Mouse (Mus musculus): ENCODE measurements at regions not wholly inside any gene's neighbourhood (a gene's known extent, or its start where the extent isn't known, plus 50 kb on each side); places are given as distances from the start of the nearest gene placed in this dataset.

DNA sequence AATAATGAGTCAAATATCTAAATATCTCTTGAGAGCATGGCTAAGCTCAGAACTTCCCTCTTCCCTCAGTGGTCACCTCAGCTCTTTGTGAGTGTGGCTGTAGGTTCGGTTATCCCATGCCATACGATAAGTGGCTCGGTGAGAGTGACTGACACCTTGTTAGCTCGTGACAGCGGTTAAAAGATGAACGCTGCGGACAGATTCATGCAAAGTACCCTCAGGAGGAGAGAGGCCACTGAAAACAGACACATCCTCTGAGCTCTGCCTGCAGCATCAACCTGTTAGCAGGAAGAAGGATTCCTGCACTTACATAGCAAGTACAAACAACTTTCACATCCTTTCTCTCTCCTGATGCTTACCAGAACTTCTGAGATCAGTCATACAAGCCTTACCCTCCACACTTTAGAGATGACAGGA is 163.2 kb upstream of the Bcl6 start:
- DNase-seq (ENCODE audit: low read depth, low spot score) = no peak

DNA sequence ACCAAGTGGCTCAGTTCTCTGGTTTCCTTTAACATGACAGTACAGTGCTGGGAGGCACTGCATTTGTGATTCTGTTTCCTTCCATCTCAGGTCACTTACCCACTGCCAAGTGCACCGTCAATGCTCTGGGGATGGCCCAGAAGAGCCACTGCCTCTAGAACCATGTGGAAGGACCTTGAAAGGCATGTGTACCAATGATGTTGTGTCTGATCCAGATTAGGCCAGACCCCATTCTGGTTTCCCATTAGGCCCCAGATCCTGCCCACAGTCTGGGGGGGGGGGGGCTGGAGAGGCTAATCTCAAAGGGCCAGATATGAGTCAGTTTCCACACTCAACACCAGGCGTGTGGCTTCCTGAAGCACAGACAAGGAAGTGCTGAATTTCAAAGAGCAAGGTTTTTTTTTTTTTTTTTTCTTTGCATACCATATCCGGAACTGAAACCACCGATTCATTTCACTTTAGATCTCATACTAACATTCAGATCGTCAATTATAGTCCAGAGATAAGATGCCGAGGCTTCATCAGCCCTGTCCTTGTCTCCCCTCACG is 162.6 kb upstream of the Bcl6 start:
- DNase-seq (ENCODE audit: low read depth, low spot score) = no peak

DNA sequence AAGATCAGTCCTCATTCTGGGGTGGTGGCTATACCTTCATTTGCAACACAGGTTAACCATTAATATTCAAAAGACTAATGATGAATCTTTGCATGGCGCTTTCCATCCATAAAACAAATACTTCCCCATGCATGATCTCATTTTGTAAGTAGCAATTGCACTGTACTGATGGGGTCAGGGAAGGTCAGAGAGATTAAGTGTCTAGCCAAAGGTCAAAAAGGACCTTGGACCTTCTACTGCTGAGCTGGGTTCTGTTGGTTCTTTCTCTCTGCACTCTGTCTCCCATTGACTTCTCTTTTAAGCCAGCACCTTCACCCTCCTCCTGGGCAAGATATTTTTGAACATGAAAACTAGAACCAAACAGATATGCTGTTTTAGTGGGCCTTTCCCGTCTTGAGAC is 161.9 kb upstream of the Bcl6 start:
- no peak for DNase-seq (ENCODE audit: low read depth, low spot score)

DNA sequence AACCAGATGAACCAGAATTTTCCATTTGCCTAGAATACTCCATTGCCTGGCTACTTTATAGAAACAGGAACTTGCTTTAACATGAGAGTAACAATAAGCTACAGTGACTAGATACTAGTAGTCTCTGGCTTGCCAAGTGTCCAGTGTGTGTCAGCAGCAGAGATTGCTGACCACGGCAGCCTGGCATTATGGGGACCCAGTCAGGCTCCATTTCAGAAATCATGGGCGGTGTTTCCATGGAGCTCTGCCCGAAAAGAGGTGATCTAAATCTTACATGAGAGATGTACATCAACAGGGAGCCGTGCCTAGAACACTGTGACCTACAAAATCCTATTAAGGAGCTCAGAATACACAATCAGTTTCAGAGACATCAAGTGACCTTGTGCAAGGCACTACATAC is 160.8 kb upstream of the Bcl6 start:
- DNase-seq (ENCODE audit: low read depth, low spot score) = no peak

DNA sequence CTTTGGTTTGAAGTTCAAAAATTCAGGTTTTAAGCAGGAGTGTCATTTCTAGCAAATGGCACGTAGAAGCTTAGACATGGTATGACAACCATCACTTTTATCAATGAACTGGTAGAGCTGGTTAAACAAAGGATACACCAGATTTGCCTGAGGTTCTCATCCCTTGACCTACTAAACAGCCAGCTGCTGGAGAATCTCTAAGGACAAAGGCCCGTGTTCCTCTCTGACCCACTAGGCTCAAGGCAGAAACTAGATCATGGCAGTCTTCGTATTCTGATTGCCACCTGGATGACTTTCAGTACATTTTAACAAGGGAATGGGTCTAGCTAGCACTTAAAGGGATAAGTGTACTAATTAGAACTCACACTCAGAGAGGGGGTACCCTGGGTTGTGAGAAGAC is 155.2 kb upstream of the Bcl6 start:
- no peak for DNase-seq (ENCODE audit: low read depth, low spot score)

DNA sequence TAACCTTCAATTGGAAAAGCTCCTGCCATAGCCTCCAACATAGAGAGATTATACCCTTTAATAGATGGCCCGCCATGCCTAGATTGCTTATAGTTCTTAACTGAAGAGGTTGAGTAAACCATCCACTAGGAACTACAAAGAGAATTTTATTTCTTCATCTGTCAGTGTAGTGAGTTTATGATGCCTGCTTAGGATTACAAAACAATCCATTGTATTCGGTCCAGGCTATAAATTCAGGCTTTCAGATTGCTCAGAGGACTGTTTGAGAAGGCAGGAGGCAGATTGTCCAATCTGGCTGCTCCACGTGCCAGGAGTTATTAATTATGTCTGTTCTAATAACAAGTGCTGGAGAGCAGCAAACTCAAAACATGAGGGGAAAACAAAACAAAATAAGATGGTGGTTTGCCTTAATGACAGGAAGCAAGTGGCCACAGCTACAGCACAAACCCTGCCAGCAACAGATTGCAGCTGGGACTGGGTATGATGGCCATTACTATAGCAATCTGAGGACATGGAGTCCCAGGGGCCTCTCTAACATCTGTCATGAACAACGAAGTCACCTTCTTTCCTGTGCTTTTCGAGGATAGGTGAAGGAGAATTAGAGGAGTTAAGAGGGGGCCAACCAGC is 154.4 kb upstream of the Bcl6 start:
- DNase-seq (ENCODE audit: low read depth, low spot score) = no peak

DNA sequence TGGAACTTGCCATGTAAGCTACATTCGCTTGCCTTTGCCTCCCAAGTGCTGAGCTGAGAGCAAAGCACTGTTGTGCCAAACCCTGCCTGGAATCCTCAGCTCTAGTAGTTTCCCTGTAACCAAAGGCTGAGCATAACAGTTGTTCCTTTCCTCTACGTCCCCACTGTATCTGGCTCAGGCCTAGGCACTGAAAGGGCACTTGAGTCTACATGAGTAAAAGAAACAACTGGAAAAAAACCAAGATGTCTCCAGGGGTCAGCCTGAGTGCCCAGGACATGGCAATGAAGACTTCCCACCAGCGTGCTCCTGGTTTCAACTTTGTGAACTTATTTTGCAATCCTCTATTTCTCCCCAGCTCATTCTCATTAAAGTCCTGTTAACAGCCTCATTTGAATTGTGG is 150.5 kb upstream of the Bcl6 start:
- DNase-seq (ENCODE audit: low read depth, low spot score) = no peak

DNA sequence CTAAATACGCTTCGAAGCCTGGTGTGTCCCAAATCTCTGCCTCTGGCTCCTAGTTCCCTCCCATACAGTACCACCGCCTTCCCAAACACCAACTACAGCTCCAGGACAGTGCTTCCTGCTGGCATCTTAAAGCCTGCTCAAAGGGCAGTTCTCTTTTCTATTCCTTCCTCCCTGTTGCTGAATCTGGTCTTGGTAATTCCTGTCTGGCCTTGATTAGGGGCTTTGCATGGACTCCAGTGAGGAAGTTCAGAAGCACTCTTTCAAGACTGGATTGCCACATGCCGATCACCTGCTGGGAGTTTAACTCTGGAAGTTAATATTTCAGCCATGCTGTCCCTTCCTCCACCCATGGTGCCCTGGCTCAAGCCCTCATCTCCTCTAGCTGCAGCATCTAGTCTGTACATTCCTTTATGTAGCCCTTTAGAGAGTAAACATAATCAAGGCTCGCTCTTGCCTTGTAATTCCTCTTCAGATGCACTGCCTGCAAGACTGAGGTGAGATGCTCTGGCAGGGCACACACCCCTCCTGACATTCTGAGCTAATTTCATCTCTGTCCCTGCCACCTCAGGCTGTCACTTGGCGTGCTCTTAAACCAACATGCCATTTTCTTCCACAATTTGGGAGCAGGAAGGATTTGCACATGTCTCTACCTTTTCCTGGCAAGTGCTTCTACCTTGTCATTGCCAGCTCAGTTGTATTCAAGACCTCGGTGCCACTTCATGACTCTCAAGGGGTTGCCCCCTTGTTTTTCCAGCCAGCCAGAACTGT is 148.8 kb upstream of the Bcl6 start:
- no peak for DNase-seq (ENCODE audit: low read depth, low spot score)

DNA sequence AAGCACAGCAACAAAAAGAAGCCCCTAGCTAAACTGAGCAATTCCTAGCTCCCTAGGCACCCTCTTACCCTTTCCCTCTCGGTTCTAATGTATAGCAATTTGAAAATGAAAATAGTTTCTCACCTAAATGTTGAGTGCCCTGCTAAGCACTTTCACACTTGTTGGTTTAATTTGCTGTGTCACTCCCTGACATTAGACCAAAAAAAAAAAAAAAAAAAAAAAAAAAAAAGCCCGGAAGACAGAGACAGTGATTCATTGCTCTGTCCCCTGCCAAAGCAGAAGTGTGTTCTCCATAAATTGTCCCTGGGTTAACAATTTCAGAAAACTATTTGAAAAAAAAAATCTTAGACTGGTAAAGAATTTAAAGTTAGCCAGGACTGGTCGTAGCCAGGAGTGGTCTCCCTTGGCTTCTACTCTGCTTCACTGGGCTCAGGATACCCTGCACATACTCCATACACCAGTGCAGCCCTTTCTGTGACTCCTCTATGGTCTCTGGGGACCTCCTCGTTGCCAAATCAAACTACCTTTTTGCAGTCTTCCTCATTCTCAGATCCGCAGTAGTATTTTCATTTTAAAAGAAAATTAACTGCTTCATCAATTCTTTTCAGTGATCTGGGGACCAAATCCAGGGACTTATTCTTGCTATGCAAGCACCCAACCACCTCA is 148.0 kb upstream of the Bcl6 start:
- DNase-seq (ENCODE audit: low read depth, low spot score) = no peak

DNA sequence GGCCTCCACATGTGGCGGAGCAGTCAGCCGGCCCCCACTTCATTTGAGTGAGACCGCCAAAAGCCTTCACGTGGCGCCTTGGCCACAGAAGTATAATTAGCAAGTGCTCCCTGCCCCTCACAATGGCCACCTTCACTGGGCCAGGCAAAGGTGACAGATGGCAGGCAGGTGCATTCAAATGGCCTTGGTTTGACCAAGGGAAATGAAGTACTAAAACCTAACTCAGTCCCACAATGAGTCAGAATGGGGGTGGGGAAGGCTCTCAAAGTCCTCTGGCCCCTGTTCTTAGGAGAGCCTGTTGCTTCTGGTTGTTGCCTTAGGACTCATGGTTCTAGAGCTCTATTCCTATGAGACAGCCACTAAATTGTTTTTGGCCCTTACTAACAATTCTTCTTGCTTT is 147.2 kb upstream of the Bcl6 start:
- no peak for DNase-seq (ENCODE audit: low read depth, low spot score)

DNA sequence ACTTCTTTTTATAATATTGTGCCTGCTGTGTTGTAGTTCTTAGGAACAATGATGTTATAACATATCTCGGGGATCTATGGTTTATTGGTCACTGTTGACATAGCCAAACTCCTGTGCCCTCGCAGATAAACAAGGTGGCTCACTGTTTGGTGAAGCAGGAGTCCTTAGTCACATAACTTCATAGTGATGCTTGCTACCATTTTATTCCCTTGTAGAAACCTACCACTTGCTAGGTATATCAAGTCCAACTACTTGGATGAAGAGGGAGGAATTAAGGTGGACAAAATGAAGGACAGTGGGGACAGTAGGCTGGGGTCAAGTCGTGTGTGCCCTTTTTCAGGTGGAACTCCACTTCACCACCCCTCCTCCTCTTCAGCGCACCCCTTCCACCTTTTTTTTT is 146.7 kb upstream of the Bcl6 start:
- no peak for DNase-seq (ENCODE audit: low read depth, low spot score)

DNA sequence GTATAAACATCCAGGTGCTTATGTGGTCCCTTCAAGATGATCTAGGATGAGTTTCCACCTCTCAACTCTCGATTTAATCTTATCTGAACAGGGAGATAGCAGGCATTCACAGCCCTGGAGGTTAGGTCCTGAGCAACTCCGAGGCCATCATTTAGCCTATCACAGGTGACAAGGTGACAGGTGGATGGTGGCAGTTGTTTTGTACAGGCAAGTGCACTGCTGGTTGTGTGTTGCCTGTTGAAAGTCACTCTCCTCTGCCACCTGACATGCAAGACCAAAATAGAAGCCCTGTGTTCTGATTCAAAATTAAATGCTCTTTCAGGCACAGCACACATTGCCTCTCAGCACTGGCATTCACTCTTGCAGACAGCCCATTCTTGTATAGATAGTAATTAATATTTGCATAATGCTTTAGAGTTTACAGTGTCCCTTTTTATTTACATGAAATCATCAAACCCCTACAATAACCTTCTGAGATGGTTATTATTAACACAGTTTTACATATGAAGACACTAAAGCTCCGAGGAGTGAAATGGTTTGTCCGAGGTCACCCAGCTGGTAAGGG is 145.9 kb upstream of the Bcl6 start:
- no peak for DNase-seq (ENCODE audit: low read depth, low spot score)

DNA sequence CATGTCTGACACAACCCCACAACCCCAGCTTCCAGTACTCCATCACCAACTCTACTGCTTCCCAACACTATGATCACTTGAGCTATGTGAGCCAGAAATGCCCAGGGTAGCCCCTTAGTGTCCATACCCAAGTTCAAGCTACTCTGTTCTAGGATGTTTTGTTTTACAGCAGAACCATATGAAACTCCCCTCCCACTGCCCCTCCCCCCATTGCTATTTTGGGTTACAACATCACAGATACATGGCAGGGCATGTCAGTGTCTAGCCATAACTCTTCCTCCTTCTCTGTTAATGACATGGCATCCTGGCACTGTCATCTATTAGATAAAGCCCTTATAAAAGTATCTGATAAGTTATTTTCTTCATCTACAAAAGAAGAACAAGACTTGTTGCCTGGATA is 142.0 kb upstream of the Bcl6 start:
- DNase-seq (ENCODE audit: low read depth, low spot score) = no peak

DNA sequence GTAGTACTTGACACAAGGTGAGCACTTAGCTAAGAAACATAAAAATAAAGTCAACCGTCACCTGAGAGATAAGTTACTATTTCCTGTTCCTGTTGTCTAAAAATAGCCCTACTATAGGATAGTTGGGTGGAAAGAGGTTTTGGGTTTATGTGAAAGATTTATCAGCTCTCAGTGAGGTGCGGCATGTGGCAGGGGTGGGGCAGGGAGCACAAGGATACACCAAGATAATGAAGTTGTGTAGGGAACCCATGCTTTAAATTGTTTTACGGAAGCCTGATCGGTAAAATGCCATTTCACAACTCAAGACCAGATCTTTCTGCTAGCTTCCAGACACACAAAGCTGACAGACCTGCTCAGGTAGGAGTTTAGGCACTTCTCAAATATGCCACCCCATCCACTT is 141.0 kb upstream of the Bcl6 start:
- no peak for DNase-seq (ENCODE audit: low read depth, low spot score)

DNA sequence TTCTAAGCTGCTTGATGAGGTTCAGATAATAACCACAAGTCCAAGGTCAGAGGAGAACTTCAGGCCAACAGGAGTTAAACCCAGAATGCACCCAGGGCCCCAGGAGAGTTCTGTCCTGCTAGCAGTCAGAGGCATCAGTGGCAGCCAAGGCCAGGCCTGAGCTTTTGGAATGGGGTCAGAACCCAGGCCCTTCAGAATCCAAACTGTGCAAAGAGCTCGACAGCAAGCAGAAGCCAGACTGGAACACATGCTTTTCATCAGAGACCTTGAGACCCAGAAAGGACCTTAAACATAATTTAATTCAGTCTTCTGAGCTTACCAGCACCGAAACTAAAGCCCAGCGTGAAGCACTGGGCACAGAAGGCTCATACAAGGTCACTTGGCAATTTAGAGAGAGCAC is 139.9 kb upstream of the Bcl6 start:
- no peak for DNase-seq (ENCODE audit: low read depth, low spot score)

DNA sequence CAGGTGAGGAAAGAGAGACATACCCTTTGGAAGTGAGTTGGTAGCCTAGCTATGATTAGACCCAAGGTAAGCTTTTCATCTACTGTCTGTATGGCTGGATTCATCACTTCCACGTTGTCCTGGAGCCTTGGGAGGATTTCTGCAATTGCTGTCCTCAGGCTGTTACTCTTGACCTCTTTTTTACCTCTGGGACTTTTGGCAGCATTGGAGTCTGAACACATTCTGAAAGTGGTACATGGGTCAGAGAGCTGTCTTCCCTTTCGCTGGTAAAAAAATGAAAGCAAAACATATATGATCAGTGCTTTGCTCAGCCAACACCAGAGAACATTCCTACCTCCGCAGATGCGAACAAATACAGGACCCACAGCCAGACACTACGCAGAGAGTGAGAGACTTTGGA is 136.1 kb upstream of the Bcl6 start:
- DNase-seq (ENCODE audit: low read depth, low spot score) = no peak

DNA sequence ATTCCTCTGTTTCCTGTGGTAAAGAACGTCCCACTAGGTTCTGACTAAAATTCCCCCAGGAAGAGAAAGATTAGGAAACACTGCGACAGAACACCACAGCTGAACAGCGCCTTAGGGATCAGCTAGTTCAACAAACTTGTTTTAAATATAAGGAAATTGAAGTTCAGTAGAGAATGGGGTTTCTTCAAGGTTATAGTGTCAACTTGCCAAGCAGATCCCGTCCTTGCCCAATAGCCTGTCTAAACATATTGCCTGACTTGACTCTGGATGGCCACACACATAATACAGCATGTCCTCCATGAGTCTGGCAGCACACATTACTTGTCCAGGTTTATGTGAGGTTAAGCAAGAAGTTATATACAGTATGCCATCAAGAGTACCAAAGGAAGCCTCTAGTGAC is 135.4 kb upstream of the Bcl6 start:
- DNase-seq (ENCODE audit: low read depth, low spot score) = no peak

DNA sequence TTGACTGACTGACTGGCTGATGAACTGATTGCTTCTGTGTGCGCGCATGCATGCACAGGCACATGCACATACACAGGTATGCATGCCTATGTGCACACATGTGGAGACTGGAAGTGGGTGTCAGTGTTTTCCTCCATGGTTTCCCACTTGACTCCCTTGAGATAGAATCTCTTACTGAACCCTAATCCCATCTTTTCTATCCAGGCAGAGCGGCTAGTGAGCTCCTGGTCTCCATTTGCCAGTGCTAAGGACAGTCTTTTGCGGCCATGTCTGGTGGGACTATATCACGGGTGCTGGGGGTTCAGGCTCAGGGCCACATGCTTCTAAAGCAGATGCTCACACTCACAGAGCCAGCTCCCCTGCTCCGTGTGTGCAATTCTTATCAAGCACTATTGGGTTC is 133.0 kb upstream of the Bcl6 start:
- DNase-seq (ENCODE audit: low read depth, low spot score) = no peak

DNA sequence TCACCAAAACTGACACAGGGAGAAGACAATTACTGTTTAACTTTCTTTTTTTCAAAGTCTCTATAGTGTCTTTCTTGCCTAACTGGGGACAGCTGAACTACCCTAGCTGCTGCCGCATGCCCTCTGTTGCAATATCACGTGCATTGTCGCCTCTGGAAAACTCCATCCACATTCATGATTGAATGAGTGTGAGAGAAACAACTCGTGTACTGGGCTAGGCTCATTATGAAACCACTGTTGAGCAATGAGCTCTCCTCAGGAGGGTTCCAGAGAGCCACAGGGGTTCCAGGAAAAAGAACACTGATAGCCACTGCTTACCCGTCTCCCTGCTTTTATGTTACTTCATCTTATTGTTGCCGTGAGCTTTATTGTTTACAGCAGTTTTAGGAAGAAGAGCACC is 132.2 kb upstream of the Bcl6 start:
- DNase-seq (ENCODE audit: low read depth, low spot score) = no peak

DNA sequence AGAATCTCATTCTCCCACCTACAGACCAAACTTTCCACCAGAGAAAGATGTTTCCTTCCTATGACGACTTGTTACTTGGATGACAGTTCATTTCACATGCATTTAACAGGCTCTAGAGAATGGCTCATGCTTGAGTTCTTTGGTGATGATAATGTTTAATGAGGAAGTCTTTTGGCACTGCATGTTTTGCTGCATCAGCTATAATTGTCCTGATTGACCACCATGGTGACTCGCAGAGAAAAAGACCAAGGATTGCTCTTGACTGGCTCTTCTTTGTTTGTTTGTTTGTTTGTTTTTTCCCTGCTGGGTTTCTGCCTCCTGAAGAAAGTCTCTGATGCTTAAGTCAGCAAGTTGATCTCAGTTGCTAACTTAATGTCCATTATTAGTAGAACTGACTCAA is 129.8 kb upstream of the Bcl6 start:
- DNase-seq (ENCODE audit: low read depth, low spot score) = no peak

DNA sequence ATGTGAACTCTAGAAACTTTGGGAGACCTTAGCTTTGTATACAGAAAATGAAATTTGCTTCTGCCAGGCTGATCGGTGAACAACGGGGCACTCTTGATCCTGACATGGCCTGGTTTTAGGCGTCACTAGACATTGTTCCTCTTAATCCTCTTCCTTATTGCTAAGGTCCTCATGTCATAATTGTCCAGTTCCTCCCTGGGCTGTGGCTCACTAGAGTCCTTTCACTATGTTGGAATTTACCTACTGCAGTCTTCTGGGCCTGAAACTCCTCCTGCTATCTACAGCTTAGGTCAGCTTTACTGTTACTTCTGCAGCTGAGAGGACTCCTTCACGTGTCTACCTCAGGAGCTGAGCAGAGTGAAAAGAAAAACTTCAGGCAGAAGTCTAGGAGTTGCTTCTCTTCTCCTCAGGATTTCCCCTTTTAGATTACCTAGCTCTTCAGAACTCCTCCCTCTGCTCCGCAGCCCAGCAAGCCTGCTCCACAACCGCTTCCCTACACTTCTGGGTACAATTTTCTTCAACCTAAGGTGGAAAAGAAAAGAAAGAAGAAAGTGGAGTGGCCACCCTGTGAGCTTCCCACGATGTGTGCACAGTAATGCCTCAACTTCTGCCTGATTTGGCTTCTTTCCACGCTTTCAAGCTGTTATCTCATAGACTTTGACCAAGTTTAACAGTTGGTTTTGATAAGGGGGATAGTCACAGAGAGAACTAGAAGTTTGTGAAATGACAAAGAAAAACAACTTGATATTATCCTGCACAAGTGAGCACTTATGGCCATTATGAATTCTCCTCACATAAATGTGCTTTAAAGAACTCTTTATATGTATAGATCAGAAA is 114.4 kb upstream of the Bcl6 start:
- DNase-seq (ENCODE audit: low read depth, low spot score) = no peak

DNA sequence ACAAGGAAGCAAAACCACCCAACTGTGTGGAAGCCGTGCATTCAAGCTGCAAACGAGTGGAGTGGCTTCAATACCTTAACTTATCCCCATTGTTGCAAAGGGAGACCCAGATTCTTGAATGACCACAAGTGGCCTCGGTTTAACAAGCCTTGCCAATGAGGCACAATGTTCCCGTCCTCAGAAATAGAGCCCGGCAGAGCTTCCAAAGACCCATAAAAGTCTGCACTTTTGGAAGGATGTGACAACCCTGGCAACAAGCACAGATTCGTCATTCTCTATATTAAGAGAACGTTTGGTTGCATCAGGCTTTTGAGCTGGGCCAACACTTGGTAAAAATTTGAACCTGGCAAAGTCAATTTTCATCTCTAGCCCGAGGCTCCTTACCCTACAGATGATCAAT is 108.9 kb upstream of the Bcl6 start:
- DNase-seq (ENCODE audit: low read depth, low spot score) = no peak

Data from ES-CJ7 (cell line).